Mouse (Mus musculus): ENCODE data around the gene Bet1l. TPM values are rescaled to one million over a fixed set of nuclear protein-coding genes. Genes with fewer than 3 reads are reported as not detected.

Gene Bet1l
- total and polyA plus RNA-seq, 2 experiments from 2014 or later = 17.8 to 47.1 TPM

DNA sequence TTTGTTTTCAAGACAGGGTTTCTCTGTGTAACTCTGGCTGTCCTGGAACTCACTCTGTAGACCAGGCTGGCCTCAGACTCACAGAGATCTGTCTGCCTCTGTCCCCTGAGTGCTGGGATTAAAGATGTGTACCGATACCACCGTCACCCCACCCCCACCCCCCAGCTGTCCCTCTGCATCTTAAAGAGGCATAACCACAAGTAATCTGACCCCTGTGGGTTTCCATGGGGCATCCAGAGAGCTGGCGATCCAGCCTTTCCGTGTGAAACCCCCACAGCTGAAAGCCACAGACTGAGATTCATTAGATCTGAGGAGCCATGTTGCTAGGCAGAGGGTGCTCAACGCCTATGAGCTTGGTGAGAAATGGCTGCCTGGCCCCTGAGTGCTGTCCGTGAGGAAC lies 2.6 kb upstream of the Bet1l start:
- H3K9ac ChIP-seq (replicated peaks; ENCODE audit: low read length) = no peak overlapping the region
- ATAC-seq = no peak
- no peak for TF ChIP-seq CTCF (IDR thresholded peaks at IDR 0.05; ENCODE audit: low read depth)
- 68% methylated on average over 6 of the region's 6 CpGs for WGBS
- no peak for DNase-seq (ENCODE audit: low spot score)
- peaks cover 21% of the 10 kb centered on the region for H3K4me1 ChIP-seq (ENCODE audit: insufficient read depth, low read length)
- H3K4me2 ChIP-seq (ENCODE audit: low read depth, low read length) = no peak overlapping the region
- no peak overlapping the region for H3K4me3 ChIP-seq (ENCODE audit: low read length)
- peaks cover 54% of the 10 kb centered on the region for H3K36me3 ChIP-seq (ENCODE audit: insufficient read depth, low read length)
- no peaks in the 10 kb centered on the region for H3K27me3 ChIP-seq (ENCODE audit: insufficient read depth, low read length)
- H3K9me3 ChIP-seq (ENCODE audit: low read length) = no peaks in the 10 kb centered on the region
- H3K27ac ChIP-seq = no peak overlapping the region

DNA sequence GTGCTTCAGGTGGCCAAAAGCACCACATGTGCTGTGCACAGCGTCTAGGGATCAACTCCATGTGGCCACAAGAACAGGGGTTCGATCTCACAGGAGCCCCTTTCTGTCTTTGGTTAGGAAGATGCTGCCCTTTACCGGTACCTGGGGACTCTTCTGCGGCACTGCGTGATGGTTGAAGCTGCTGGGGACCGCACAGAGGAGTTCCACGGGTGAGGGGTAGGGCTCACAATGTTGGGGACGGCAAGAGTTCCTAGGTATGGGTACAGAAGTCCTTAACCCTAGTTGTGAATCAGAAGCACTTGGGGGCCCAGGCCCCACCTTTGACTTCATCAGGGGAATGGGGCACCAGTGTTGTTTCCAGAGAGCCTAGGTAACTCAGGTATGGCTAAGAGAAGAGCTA lies 1.4 kb upstream of the Bet1l start:
- TF ChIP-seq CTCF (IDR thresholded peaks at IDR 0.05; ENCODE audit: low read depth) = no peak
- ATAC-seq (no peak), DNase-seq (ENCODE audit: low spot score) (no peak)
- Histone ChIP-seq H3K4me1 (ENCODE audit: insufficient read depth, low read length) (peaks cover 23% of the 10 kb centered on the region), H3K4me2 (ENCODE audit: low read depth, low read length) (peak overlapping the region; percentile 97), H3K9me3 (ENCODE audit: low read length) (no peaks in the 10 kb centered on the region), H3K27me3 (ENCODE audit: insufficient read depth, low read length) (no peaks in the 10 kb centered on the region), H3K27ac (no peak overlapping the region), H3K9ac (replicated peaks; ENCODE audit: low read length) (no peak overlapping the region; the same call in 1 of the 2 replicates), H3K4me3 (ENCODE audit: low read length) (peak overlapping the region; percentile 88), H3K36me3 (ENCODE audit: insufficient read depth, low read length) (peaks cover 52% of the 10 kb centered on the region)
- WGBS = 93% methylated on average over 8 of the region's 8 CpGs

DNA sequence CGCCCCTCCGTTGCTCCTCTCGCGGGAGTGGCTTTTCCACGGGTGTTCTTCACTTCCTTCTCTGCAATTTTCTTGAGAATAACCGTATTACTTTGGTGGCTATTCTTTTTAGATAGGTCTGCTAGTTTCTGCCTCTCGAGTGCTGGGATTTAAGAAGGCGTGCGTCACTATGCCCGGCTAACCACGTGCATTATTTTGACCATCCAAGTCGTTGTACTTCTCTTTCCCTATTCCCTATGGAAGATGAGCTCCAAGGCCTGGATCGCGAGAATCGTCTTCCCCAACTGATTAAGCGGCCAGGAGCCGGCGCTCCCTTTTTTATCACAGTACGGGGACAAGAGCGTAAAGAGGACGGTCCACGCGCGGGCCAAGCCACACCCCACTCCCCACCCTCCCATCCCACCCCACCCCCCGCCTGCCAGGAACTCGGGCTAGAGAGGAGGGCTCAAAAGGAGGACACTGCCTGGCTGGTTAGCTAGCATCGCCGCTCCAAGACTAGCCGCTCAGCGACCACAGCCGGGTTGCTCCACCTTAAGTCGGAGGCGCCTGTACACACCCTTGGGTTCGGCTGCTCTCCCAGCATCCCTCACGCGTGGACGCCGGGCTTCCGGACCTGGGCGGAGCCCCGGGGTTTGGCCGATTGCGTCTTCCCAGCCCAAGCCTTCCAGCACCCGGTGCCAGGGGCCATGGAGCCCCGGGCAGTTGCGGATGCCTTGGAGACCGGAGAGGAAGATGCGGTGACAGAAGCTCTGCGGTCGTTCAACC lies 410 bp downstream of the Bet1l start, which contains the start of gene Ric8a:
Gene Ric8a, plus strand, starts transcription at position 173 of the 765 bp plus-strand sequence.
- ATAC-seq = peak; percentile 79
- peaks cover 52% of the 10 kb centered on the region for H3K36me3 ChIP-seq (ENCODE audit: insufficient read depth, low read length)

GRCm38 (mm10) chr7:140855860-140856784 lies 1.3 kb downstream of the Bet1l start, which contains the start of gene Gm45785:
Gm45785 (minus strand) TSS chr7:140856331.
- H3K4me1 ChIP-seq (ENCODE audit: insufficient read depth, low read length) = peaks cover 23% of the 10 kb centered on the region
- peak within 1 kb of the TSS; percentile 96 for H3K27ac ChIP-seq
- peak; percentile 83 for ATAC-seq
- peak within 1 kb of the TSS; percentile 80 for H3K9ac ChIP-seq (replicated peaks; ENCODE audit: low read length)
- WGBS = 1% methylated on average over 51 of the region's 51 CpGs
- peak within 1 kb of the TSS; percentile 97 for H3K4me2 ChIP-seq (ENCODE audit: low read depth, low read length)
- peak; percentile 94 for DNase-seq (ENCODE audit: low spot score)
- H3K4me3 ChIP-seq (ENCODE audit: low read length) = peak within 1 kb of the TSS; percentile 88
- no peaks in the 10 kb centered on the region for H3K9me3 ChIP-seq (ENCODE audit: low read length)
- no peaks in the 10 kb centered on the region for H3K27me3 ChIP-seq (ENCODE audit: insufficient read depth, low read length)
- TF ChIP-seq CTCF (IDR thresholded peaks at IDR 0.05; ENCODE audit: low read depth) = peak; percentile 40; the same call in 1 of the 2 replicates
- peaks cover 49% of the 10 kb centered on the region; the same call in 1 of the 2 replicates for H3K36me3 ChIP-seq (ENCODE audit: insufficient read depth, low read length)

More for the DNA sequence above, 410 bp downstream of the Bet1l start, which contains the start of gene Ric8a:
- Histone ChIP-seq H3K4me2 (ENCODE audit: low read depth, low read length) (peak within 1 kb of the TSS; percentile 97), H3K27ac (peak within 1 kb of the TSS; percentile 96), H3K27me3 (ENCODE audit: insufficient read depth, low read length) (no peaks in the 10 kb centered on the region), H3K4me3 (ENCODE audit: low read length) (peak within 1 kb of the TSS; percentile 88), H3K9ac (replicated peaks; ENCODE audit: low read length) (peak within 1 kb of the TSS; percentile 80), H3K9me3 (ENCODE audit: low read length) (no peaks in the 10 kb centered on the region), H3K4me1 (ENCODE audit: insufficient read depth, low read length) (peaks cover 23% of the 10 kb centered on the region)
- no peak for TF ChIP-seq CTCF (IDR thresholded peaks at IDR 0.05; ENCODE audit: low read depth)
- DNase-seq (ENCODE audit: low spot score) = peak; percentile 86
- under 1% methylated on average over 50 of the region's 50 CpGs for WGBS

GRCm38 (mm10) chr7:140855181-140855580 lies 2.2 kb downstream of the Bet1l start:
- no peaks in the 10 kb centered on the region for H3K27me3 ChIP-seq (ENCODE audit: insufficient read depth, low read length)
- no peaks in the 10 kb centered on the region for H3K9me3 ChIP-seq (ENCODE audit: low read length)
- TF ChIP-seq CTCF (IDR thresholded peaks at IDR 0.05; ENCODE audit: low read depth) = no peak
- no peak overlapping the region for H3K27ac ChIP-seq
- H3K36me3 ChIP-seq (ENCODE audit: insufficient read depth, low read length) = peaks cover 40% of the 10 kb centered on the region; the same call in 1 of the 2 replicates
- peaks cover 23% of the 10 kb centered on the region for H3K4me1 ChIP-seq (ENCODE audit: insufficient read depth, low read length)
- 78% methylated on average over 9 of the region's 9 CpGs for WGBS
- peak overlapping the region; percentile 80 for H3K9ac ChIP-seq (replicated peaks; ENCODE audit: low read length)
- peak overlapping the region; percentile 97 for H3K4me2 ChIP-seq (ENCODE audit: low read depth, low read length)
- no peak for ATAC-seq
- peak overlapping the region; percentile 88 for H3K4me3 ChIP-seq (ENCODE audit: low read length)
- no peak for DNase-seq (ENCODE audit: low spot score)

GRCm38 (mm10) chr7:140854483-140854882 lies 2.9 kb downstream of the Bet1l start:
- peaks cover 36% of the 10 kb centered on the region; the same call in 1 of the 2 replicates for H3K36me3 ChIP-seq (ENCODE audit: insufficient read depth, low read length)
- H3K27me3 ChIP-seq (ENCODE audit: insufficient read depth, low read length) = no peaks in the 10 kb centered on the region
- DNase-seq (ENCODE audit: low spot score) (no peak), ATAC-seq (no peak)
- H3K4me2 ChIP-seq (ENCODE audit: low read depth, low read length) = no peak overlapping the region
- no peak overlapping the region for H3K27ac ChIP-seq
- no peak for TF ChIP-seq CTCF (IDR thresholded peaks at IDR 0.05; ENCODE audit: low read depth)
- H3K4me1 ChIP-seq (ENCODE audit: insufficient read depth, low read length) = peaks cover 23% of the 10 kb centered on the region
- H3K9ac ChIP-seq (replicated peaks; ENCODE audit: low read length) = no peak overlapping the region
- 93% methylated on average over 18 of the region's 18 CpGs for WGBS
- no peaks in the 10 kb centered on the region for H3K9me3 ChIP-seq (ENCODE audit: low read length)
- no peak overlapping the region for H3K4me3 ChIP-seq (ENCODE audit: low read length)

All from hindbrain, postnatal 0 days (tissue).